Mouse (Mus musculus) right cerebral cortex, postnatal 10 days (tissue): ENCODE measurements around the gene Cox10.

Experiments used
- DNase-seq, 2 experiments: peaks; one replicate each; pipeline ENCODE4 v3.0.0; 2021; ENCODE audit warnings: low spot score in 2 of 2

The Cox10 gene

GRCm38 (mm10) chr11:63917561-63917960 lies 161.7 kb downstream of the Cox10 start:
- no peak for DNase-seq

GRCm38 (mm10) chr11:63914388-63914787 lies 164.9 kb downstream of the Cox10 start:
- DNase-seq = peak; percentile 77 to 80

GRCm38 (mm10) chr11:63913936-63914335 lies 165.3 kb downstream of the Cox10 start:
- no peak for DNase-seq
